Mouse (Mus musculus) cerebellum, adult 8-10 months (tissue): ENCODE measurements around the gene Slc7a12.

Source experiments
- DNase-seq: peaks from one replicate; pipeline ENCODE4 v3.0.0; 2022

Slc7a12 gene

GRCm38 (mm10) chr3:14480397-14480796, at the start of gene Slc7a12:
TSS of gene Slc7a12 (plus strand) at chr3:14480697.
- no peak for DNase-seq

DNA sequence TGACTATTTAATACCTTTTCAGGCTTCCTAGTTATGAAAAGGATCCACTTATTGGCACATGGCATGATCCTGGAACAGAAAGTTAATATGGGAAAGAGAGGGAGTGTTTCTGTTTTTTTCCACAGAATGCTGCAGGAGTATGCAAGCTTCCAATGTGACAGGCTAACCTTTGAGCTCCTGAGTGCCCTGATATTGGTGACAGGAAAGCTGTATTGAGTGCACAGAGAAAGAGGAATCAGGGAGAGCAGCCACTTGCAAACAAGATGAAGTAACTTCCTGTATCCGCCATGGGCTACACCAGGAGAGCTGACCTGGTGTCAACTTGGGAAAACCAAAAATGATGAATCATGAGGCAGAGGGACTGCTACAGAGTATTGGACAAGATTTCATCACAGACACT, 48.1 kb upstream of the Slc7a12 start:
- no peak for DNase-seq

DNA sequence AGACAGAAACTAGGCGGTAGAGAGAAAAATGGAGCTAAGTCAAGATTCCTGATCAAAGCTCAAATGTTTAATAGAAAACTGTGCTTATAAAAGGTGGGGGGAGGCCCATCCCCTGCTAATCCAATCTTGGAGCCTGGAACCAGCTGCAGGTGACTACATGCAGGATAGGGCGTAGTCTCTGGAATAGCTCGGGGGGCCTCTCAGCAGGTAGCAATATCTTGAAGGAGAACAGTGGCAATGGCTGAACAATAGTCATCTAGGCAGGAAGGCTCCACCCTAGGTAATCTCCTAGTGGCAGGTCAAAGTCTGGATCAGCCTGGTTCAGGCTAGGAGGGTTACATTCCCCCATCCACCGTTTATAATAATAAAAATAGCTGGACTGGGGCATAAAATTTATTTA, 34.5 kb upstream of the Slc7a12 start:
- no peak for DNase-seq

DNA sequence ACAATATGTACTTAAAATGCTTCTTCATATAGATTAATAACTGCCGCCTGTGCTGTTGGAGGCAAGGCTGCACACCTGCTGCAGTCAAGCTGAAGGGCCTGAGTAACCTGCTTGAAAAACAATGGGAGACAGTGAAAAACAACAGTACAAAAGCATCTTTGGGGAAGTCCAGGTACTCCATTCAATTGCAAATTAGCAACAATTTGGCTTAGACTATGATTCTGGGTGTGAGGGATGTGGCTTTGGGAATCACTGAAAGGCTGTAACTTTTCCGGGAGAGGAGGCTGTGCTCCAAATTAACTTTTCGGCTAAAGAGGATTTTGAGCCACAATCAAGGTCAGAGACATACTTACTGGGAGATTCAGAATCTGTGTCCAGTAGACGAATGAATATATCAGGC, 33.8 kb upstream of the Slc7a12 start:
- no peak for DNase-seq
